8 mouse cellular contexts compared by ENCODE assay signal in genomic region chr1:155223849-155224554, GRCm38 (mm10). TPM values are rescaled to one million over a fixed set of nuclear protein-coding genes. Genes with fewer than 3 reads are reported as not detected.
DNase-seq lines count a peak whose midpoint lies in the region; ATAC-seq and TF ChIP-seq lines count a peak whose summit lies in the region.

No protein-coding gene starts in this region.

- TF ChIP-seq CTCF in ES-Bruce4 (IDR thresholded peaks at IDR 0.05; ENCODE audit: low read depth, low read length): peak; percentile 97
- peak; percentile 85 for TF ChIP-seq CTCF in bone marrow macrophage, adult 2 months (IDR thresholded peaks at IDR 0.05; ENCODE audit: low read depth, low read length)
- TF ChIP-seq CTCF in kidney, postnatal 0 days (IDR thresholded peaks at IDR 0.05; ENCODE audit: low read depth): peak; percentile 97
- peak; percentile 78 for TF ChIP-seq CTCF in olfactory bulb, adult 2 months (IDR thresholded peaks at IDR 0.05; ENCODE audit: insufficient read depth, low read depth, low read length)

- DNase-seq in kidney, postnatal 0 days (ENCODE audit: low spot score): peak; percentile 93
- DNase-seq in thymus, postnatal 14 days: peak; percentile 87

- TF ChIP-seq EP300 in ES-Bruce4 (IDR thresholded peaks at IDR 0.05; ENCODE audit: insufficient read depth, low read depth, low read length): no peak

- H3K4me3 ChIP-seq in ES-Bruce4 (ENCODE audit: low read depth, low read length): peak overlapping the region; percentile 59
- no peak overlapping the region for H3K4me3 ChIP-seq in bone marrow macrophage, adult 2 months (ENCODE audit: insufficient read depth, low read length)
- H3K4me3 ChIP-seq in embryonic facial prominence, embryonic 15.5 days (replicated peaks): peak overlapping the region; percentile 13; the same call in 1 of the 2 replicates
- H3K4me3 ChIP-seq in heart, embryonic 13.5 days: peak overlapping the region; percentile 24; the same call in 1 of the 2 replicates
- H3K4me3 ChIP-seq in kidney, postnatal 0 days (replicated peaks; ENCODE audit: low read depth, low read length): no peak overlapping the region
- H3K4me3 ChIP-seq in lung, embryonic 16.5 days (ENCODE audit: low read length): no peak overlapping the region
- H3K4me3 ChIP-seq in olfactory bulb, adult 2 months (ENCODE audit: insufficient read depth, low read depth, low read length): no peak overlapping the region

- no peaks in the 10 kb centered on the region for H3K4me1 ChIP-seq in ES-Bruce4 (ENCODE audit: control insufficient read depth, insufficient read depth, low read length)
- peaks cover 12% of the 10 kb centered on the region for H3K4me1 ChIP-seq in bone marrow macrophage, adult 2 months (ENCODE audit: control insufficient read depth, insufficient read depth, low read length)
- H3K4me1 ChIP-seq in embryonic facial prominence, embryonic 15.5 days: peaks cover 41% of the 10 kb centered on the region
- H3K4me1 ChIP-seq in heart, embryonic 13.5 days: peaks cover 38% of the 10 kb centered on the region
- peaks cover 12% of the 10 kb centered on the region; the same call in 1 of the 2 replicates for H3K4me1 ChIP-seq in kidney, postnatal 0 days (replicated peaks; ENCODE audit: insufficient read depth, low read length)
- peaks cover 8% of the 10 kb centered on the region; the same call in 1 of the 2 replicates for H3K4me1 ChIP-seq in lung, embryonic 16.5 days (replicated peaks; ENCODE audit: control insufficient read depth, insufficient read depth, low read length)
- H3K4me1 ChIP-seq in olfactory bulb, adult 2 months (ENCODE audit: control insufficient read depth, insufficient read depth, low read length): peaks cover 31% of the 10 kb centered on the region

- H3K36me3 ChIP-seq in ES-Bruce4 (ENCODE audit: control insufficient read depth, insufficient read depth, low read length, poor library complexity, severe bottlenecking): no peaks in the 10 kb centered on the region
- peaks cover 22% of the 10 kb centered on the region; the same call in 1 of the 2 replicates for H3K36me3 ChIP-seq in embryonic facial prominence, embryonic 15.5 days
- H3K36me3 ChIP-seq in heart, embryonic 13.5 days: peaks cover 79% of the 10 kb centered on the region
- H3K36me3 ChIP-seq in kidney, postnatal 0 days (ENCODE audit: insufficient read depth, low read length): peaks cover 10% of the 10 kb centered on the region
- H3K36me3 ChIP-seq in lung, embryonic 16.5 days (ENCODE audit: control insufficient read depth, insufficient read depth, low read length): no peaks in the 10 kb centered on the region; the same call in 1 of the 2 replicates

- H3K4me2 ChIP-seq in embryonic facial prominence, embryonic 15.5 days (replicated peaks): peak overlapping the region; percentile 29; the same call in 1 of the 2 replicates
- H3K4me2 ChIP-seq in heart, embryonic 13.5 days: peak overlapping the region; percentile 57
- peak overlapping the region; percentile 35; the same call in 1 of the 2 replicates for H3K4me2 ChIP-seq in kidney, postnatal 0 days (ENCODE audit: low read length)
- peak overlapping the region; percentile 2; the same call in 1 of the 2 replicates for H3K4me2 ChIP-seq in lung, embryonic 16.5 days (ENCODE audit: low read depth, low read length)

- TF ChIP-seq POLR2A in ES-Bruce4 (IDR thresholded peaks at IDR 0.05; ENCODE audit: insufficient read depth, low read length): no peak
- no peak for TF ChIP-seq POLR2A in bone marrow macrophage, adult 2 months (IDR thresholded peaks at IDR 0.05; ENCODE audit: borderline replicate concordance, low read depth, low read length)
- no peak for TF ChIP-seq POLR2A in olfactory bulb, adult 2 months (IDR thresholded peaks at IDR 0.05; ENCODE audit: insufficient read depth, low read depth, low read length)

- no peaks in the 10 kb centered on the region for H3K9me3 ChIP-seq in ES-Bruce4 (replicated peaks; ENCODE audit: control insufficient read depth, insufficient read depth, low read length, poor library complexity, severe bottlenecking)
- no peaks in the 10 kb centered on the region for H3K9me3 ChIP-seq in embryonic facial prominence, embryonic 15.5 days (replicated peaks)
- H3K9me3 ChIP-seq in heart, embryonic 13.5 days: no peaks in the 10 kb centered on the region
- no peaks in the 10 kb centered on the region for H3K9me3 ChIP-seq in kidney, postnatal 0 days (replicated peaks; ENCODE audit: low read length)
- H3K9me3 ChIP-seq in lung, embryonic 16.5 days (ENCODE audit: control insufficient read depth, low read length): no peaks in the 10 kb centered on the region

- no peaks in the 10 kb centered on the region for H3K27me3 ChIP-seq in ES-Bruce4 (ENCODE audit: control insufficient read depth, insufficient read depth, low read length, poor library complexity, severe bottlenecking)
- H3K27me3 ChIP-seq in embryonic facial prominence, embryonic 15.5 days: no peaks in the 10 kb centered on the region
- H3K27me3 ChIP-seq in heart, embryonic 13.5 days (replicated peaks): no peaks in the 10 kb centered on the region; the same call in 1 of the 2 replicates
- no peaks in the 10 kb centered on the region for H3K27me3 ChIP-seq in kidney, postnatal 0 days (ENCODE audit: insufficient read depth, low read length)
- H3K27me3 ChIP-seq in lung, embryonic 16.5 days (ENCODE audit: control insufficient read depth, insufficient read depth, low read depth, low read length): no peaks in the 10 kb centered on the region

- peak; percentile 52 for ATAC-seq in embryonic facial prominence, embryonic 15.5 days (ENCODE audit: insufficient number of reproducible peaks, low FRiP score, low TSS enrichment, low read depth)
- no peak; the same call in 1 of the 2 replicates for ATAC-seq in heart, embryonic 13.5 days (ENCODE audit: extremely low read depth, insufficient number of reproducible peaks, low FRiP score, low TSS enrichment)
- peak; percentile 87 for ATAC-seq in kidney, postnatal 0 days (replicated peaks; ENCODE audit: low FRiP score, low read depth)
- ATAC-seq in lung, embryonic 16.5 days (ENCODE audit: low read depth): peak; percentile 82

- H3K9ac ChIP-seq in ES-Bruce4 (ENCODE audit: low read depth, poor library complexity, severe bottlenecking): no peak overlapping the region
- peak overlapping the region; percentile 9; the same call in 1 of the 2 replicates for H3K9ac ChIP-seq in embryonic facial prominence, embryonic 15.5 days
- H3K9ac ChIP-seq in heart, embryonic 13.5 days: peak overlapping the region; percentile 76
- no peak overlapping the region for H3K9ac ChIP-seq in kidney, postnatal 0 days (ENCODE audit: low read depth, low read length)
- no peak overlapping the region for H3K9ac ChIP-seq in lung, embryonic 16.5 days (ENCODE audit: low read length)

- no peak overlapping the region for H3K27ac ChIP-seq in ES-Bruce4 (ENCODE audit: insufficient read depth, low read length)
- no peak overlapping the region for H3K27ac ChIP-seq in bone marrow macrophage, adult 2 months (ENCODE audit: insufficient read depth, low read depth, low read length)
- no peak overlapping the region for H3K27ac ChIP-seq in embryonic facial prominence, embryonic 15.5 days (replicated peaks)
- no peak overlapping the region for H3K27ac ChIP-seq in heart, embryonic 13.5 days (replicated peaks)
- H3K27ac ChIP-seq in kidney, postnatal 0 days: no peak overlapping the region
- H3K27ac ChIP-seq in lung, embryonic 16.5 days (ENCODE audit: low read length): no peak overlapping the region
- no peak overlapping the region for H3K27ac ChIP-seq in olfactory bulb, adult 2 months (ENCODE audit: insufficient read depth, low read depth, low read length)

- 24% methylated on average over 16 of the region's 16 CpGs for WGBS in embryonic facial prominence, embryonic 15.5 days
- WGBS in heart, embryonic 13.5 days: 20% methylated on average over 16 of the region's 16 CpGs
- WGBS in kidney, postnatal 0 days: 24% methylated on average over 16 of the region's 16 CpGs
- WGBS in lung, embryonic 16.5 days: 28% methylated on average over 16 of the region's 16 CpGs
- 29% methylated on average over 16 of the region's 16 CpGs for WGBS in olfactory bulb, adult 2 months

RNA-seq across cellular contexts. Expression of gene BC034090, which starts 20.2 kb away (rescaled TPM):
- polyA plus RNA-seq in ES-Bruce4 (2011; ENCODE audit: insufficient read depth, insufficient read length, low read depth, missing spikeins): 8.0 and 8.4 TPM in 2 replicates
- 0.94 TPM in 1 of 2 replicates, not detected in the other for polyA plus RNA-seq in bone marrow macrophage, adult 2 months (2012; ENCODE audit: insufficient read depth, insufficient read length, missing spikeins)
- 6.3 and 6.5 TPM in 2 replicates for polyA plus RNA-seq in embryonic facial prominence, embryonic 15.5 days (2015; fragmentation: Nextera tagmentation; extraction: Ambion mirVana)
- polyA plus RNA-seq in heart, embryonic 13.5 days (2015; fragmentation: Nextera tagmentation; extraction: Ambion mirVana): 7.0 and 7.6 TPM in 2 replicates
- 9.9 and 10.2 TPM in 2 replicates for polyA plus RNA-seq in kidney, postnatal 0 days (2015; fragmentation: Nextera tagmentation; extraction: Ambion mirVana)
- 4.4 and 4.8 TPM in 2 replicates for polyA plus RNA-seq in lung, embryonic 16.5 days (2015; fragmentation: Nextera tagmentation; extraction: Ambion mirVana)
- not detected in 2 replicates for polyA plus RNA-seq in olfactory bulb, adult 2 months (2012; ENCODE audit: insufficient read depth, insufficient read length, low replicate concordance, missing spikeins)

Comparison
In these comparisons a context has a peak if more than half of its experiments do, and no peak if none do; other contexts are left out.
1. H3K4me3 ChIP-seq: peak in ES-Bruce4 (single experiment), embryonic facial prominence, embryonic 15.5 days (single experiment) and heart, embryonic 13.5 days (single experiment); none in bone marrow macrophage, adult 2 months (single experiment), kidney, postnatal 0 days (single experiment), lung, embryonic 16.5 days (single experiment) and olfactory bulb, adult 2 months (single experiment).
2. H3K9ac ChIP-seq: peak in embryonic facial prominence, embryonic 15.5 days (single experiment) and heart, embryonic 13.5 days (single experiment); none in ES-Bruce4 (single experiment), kidney, postnatal 0 days (single experiment) and lung, embryonic 16.5 days (single experiment).
3. H3K4me2 ChIP-seq: peak in every context shown above with its lines; median percentile 57 in heart, embryonic 13.5 days; 35 in kidney, postnatal 0 days; 29 in embryonic facial prominence, embryonic 15.5 days; 2 in lung, embryonic 16.5 days.
4. Peak in every context shown above with its lines, with median percentiles within 50 percentile points of each other: CTCF ChIP-seq.